Mouse (Mus musculus) MEL (cell line): ENCODE results near the gene Ltn1.

ENCODE experiments used
- CTCF ChIP-seq, 3 experiments: IDR thresholded peaks in 2 of 3; conservative IDR thresholded peaks in 1 of 3; 2 replicates each; pipeline ENCODE4 v1.5.1; 2011 to 2012; ENCODE audit warnings: low read length in 3 of 3, low read depth in 2 of 3, mild to moderate bottlenecking in 2 of 3, improper control_type of control experiment in 1 of 3, inconsistent platforms in 1 of 3, mixed read lengths in 1 of 3, moderate library complexity in 1 of 3; ENCODE audit not compliant: control insufficient read depth in 1 of 3, insufficient read depth in 1 of 3, poor library complexity in 1 of 3, severe bottlenecking in 1 of 3
- MAFK ChIP-seq: IDR thresholded peaks from 2 replicates; pipeline ENCODE4 v1.6.1; 2011; ENCODE audit warnings: low read depth, mild to moderate bottlenecking, low read length, improper control_type of control experiment, borderline replicate concordance
- RAD21 ChIP-seq: IDR thresholded peaks from 2 replicates; pipeline ENCODE4 v1.6.1; 2011; ENCODE audit warnings: mild to moderate bottlenecking, low read depth, low read length, improper control_type of control experiment

- no peak for TF ChIP-seq MAFK
- TF ChIP-seq CTCF (IDR thresholded peaks at IDR 0.05 in 2 of 3, conservative IDR thresholded peaks at IDR 0.05 in 1 of 3; ENCODE audit: control insufficient read depth in 1 of 3, insufficient read depth in 1 of 3, low read depth in 2 of 3, low read length in 3 of 3, poor library complexity in 1 of 3, severe bottlenecking in 1 of 3) = no peak
- TF ChIP-seq RAD21 = no peak
These were observed 11.7 kb upstream of the Ltn1 start for GRCm38 (mm10) chr16:87444071-87444470.
